Mouse (Mus musculus) limb, embryonic 10.5 days (tissue): ENCODE results near the gene Cyp4f16. TPM values are rescaled to one million over a fixed set of nuclear protein-coding genes. Genes with fewer than 3 reads are reported as not detected.
"Not testable (repeated sequence)": the region's sequence is repeated elsewhere in the genome, so short reads cannot be mapped to it uniquely, and the experiment has no call there.

ENCODE experiments used
- DNase-seq: peaks from one replicate; pipeline ENCODE4 v3.0.0-alpha.2; 2017; ENCODE audit warnings: low spot score
- H3K27ac ChIP-seq: fragments of 300-500 bp; sonication (generic); 2 replicates; pipeline ENCODE4 v1.5.1; 2016; ENCODE audit warnings: mild to moderate bottlenecking
- H3K27me3 ChIP-seq: fragments of 300-500 bp; sonication (generic); 2 replicates; pipeline ENCODE4 v1.6.1; 2016; ENCODE audit warnings: low read depth, mild to moderate bottlenecking; ENCODE audit not compliant: poor library complexity, severe bottlenecking
- H3K36me3 ChIP-seq: fragments of 300-500 bp; sonication (generic); 2 replicates; pipeline ENCODE4 v1.6.1; 2016; ENCODE audit warnings: mild to moderate bottlenecking, moderate library complexity
- H3K4me1 ChIP-seq: fragments of 300-500 bp; sonication (generic); 2 replicates; pipeline ENCODE4 v1.6.1; 2016
- H3K4me3 ChIP-seq: fragments of 300-500 bp; sonication (generic); 2 replicates; pipeline ENCODE4 v1.5.1; 2016; ENCODE audit warnings: mild to moderate bottlenecking, moderate library complexity
- H3K9me3 ChIP-seq: fragments of 300-500 bp; sonication (generic); replicated peaks from 2 replicates; pipeline ENCODE4 v1.6.1; 2016; ENCODE audit warnings: mild to moderate bottlenecking
- WGBS: fragments of 180-500 bp; shearing (Covaris S2); methylation state at CpG from one replicate; pipeline ENCODE4 v1.1.7; 2016; 5-methylcytosine and 5-hydroxymethylcytosine counted together
- polyA plus RNA-seq: library from polyadenylated mRNA; unstranded; fragments of >200 nt; fragmentation: Nextera tagmentation; extraction: Ambion mirVana; gene quantifications from 2 replicates; pipeline ENCODE4 v1.2.1, GENCODE M21; 2016

The Cyp4f16 gene
- polyA plus RNA-seq, result 13.4 and 19.2 TPM in 2 replicates

DNA sequence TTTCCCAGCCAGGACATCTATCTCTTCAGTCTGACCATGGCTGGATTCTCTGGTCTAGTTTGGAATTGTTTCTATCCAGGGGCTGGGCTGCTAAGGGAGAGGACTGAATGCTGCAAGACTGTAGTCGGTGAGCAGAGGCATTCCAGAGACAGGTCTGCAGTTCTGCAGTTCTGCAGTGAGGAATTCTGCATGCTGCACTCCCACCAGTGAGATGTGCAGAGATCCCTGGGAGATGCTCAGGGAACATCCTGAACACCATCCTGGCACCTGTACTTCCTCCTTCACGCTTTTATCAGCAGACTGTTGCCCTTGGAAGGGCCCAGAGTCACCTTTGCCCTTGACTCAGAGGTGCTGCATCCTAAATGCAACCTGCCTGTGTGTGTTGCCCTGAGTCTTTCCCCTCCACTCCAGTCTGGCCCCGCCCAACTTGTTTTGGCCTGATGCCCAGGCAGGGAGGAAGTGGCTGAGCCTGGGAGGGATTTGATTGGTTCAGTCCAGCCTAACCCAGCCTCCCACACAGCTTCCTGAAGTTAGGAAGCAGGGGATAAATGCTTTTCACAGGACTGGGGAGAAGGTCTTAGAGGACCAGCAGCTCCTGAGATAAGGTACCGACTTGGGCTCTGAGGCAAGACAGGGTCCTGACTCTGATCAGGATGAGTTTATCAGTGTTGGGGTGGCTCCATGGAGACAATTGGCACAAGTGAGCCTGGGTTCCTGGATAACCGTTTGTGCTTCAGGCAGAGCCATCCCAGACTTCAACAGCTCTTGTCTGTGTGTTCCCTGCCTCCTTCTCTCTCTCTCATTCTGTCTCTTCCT, at the start of gene Cyp4f16:
Gene Cyp4f16, plus strand, starts transcription at position 508 of the 816 bp plus-strand sequence.
- 10% methylated on average over 5 of the region's 5 CpGs for WGBS

DNA sequence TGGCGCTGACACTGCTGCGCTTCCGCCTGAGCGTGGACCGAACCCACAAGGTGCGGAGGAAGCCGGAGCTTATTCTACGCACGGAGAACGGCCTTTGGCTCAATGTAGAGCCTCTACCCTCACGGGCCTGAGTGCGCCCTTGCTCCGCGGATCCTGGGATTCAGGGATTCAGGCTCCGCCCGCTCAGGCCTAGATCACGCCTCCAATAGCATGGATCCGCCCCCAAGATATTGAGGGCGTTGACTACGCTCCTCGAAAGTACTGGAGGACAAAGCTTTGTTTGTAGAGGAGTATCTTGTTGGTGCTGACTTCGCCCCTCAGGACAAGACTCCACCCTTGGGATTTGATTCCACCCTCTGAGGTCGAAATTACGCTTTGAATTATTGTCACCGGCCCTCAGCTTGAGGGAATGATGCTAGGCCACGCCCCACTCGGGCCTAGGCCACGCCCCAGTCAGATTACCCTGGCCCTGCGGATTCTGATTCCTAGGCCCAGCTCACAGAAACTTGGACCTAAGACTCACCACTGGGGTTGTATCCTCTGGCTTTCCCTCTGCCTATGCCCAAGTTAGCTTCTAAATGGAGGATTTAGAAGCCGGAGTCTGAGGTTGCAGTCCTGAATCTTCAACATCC, 43.9 kb upstream of the Cyp4f16 start:
- DNase-seq, result peak; percentile 49
- no peaks in the 10 kb centered on the region for H3K9me3 ChIP-seq
- no peaks in the 10 kb centered on the region for H3K36me3 ChIP-seq
- 6% methylated on average over 30 of the region's 30 CpGs for WGBS
- peaks cover 40% of the 10 kb centered on the region for H3K27me3 ChIP-seq
- H3K4me1 ChIP-seq, result peaks cover 5% of the 10 kb centered on the region; the same call in 1 of the 2 replicates
- no peak overlapping the region for H3K27ac ChIP-seq
- H3K4me3 ChIP-seq, result peak overlapping the region; percentile 44

More for the DNA sequence above, at the start of gene Cyp4f16:
- H3K27me3 ChIP-seq, H3K36me3 ChIP-seq, H3K9me3 ChIP-seq: not testable (repeated sequence)
- DNase-seq, result peak; percentile 79
- Histone ChIP-seq H3K4me1 (peaks cover 12% of the 10 kb centered on the region), H3K4me3 (peak within 1 kb of the TSS; percentile 52), H3K27ac (peak within 1 kb of the TSS; percentile 66; the same call in 1 of the 2 replicates)

DNA sequence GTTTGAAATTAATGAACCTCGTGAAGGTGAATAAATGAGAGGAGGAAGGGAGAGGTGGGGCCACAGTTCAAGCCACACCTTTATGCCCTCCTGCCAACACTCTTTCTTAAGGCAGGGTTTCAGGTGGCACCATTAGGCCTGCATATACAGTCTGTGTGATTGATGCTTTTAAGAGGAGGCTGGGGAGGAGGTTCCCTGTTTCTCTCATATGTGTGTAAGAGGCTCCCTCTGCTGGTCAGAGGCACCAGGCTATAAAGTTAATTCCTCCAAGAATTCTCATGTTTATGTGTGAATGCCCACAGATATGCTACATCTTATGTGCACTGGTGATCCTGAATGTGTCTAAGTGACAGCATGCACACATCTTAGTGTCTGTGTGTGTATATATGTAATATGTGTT, 41.8 kb upstream of the Cyp4f16 start:
- DNase-seq, result peak; percentile 65

GRCm38 (mm10) chr17:32500511-32500910, 35.8 kb upstream of the Cyp4f16 start:
- 87% methylated on average over 4 of the region's 4 CpGs for WGBS
- not testable (repeated sequence) for H3K36me3 ChIP-seq, H3K27me3 ChIP-seq, H3K9me3 ChIP-seq, DNase-seq, H3K4me1 ChIP-seq, H3K27ac ChIP-seq, H3K4me3 ChIP-seq

More for the DNA sequence above, 41.8 kb upstream of the Cyp4f16 start:
- H3K4me1 ChIP-seq, result peaks cover 5% of the 10 kb centered on the region; the same call in 1 of the 2 replicates
- H3K36me3 ChIP-seq, result no peaks in the 10 kb centered on the region
- no peaks in the 10 kb centered on the region for H3K9me3 ChIP-seq
- no peak overlapping the region for H3K4me3 ChIP-seq
- WGBS, result 69% methylated on average over 1 of the region's 1 CpGs
- no peak overlapping the region for H3K27ac ChIP-seq
- H3K27me3 ChIP-seq, result peaks cover 38% of the 10 kb centered on the region

GRCm38 (mm10) chr17:32501051-32501450, 35.3 kb upstream of the Cyp4f16 start:
- no peak overlapping the region for H3K27ac ChIP-seq
- 79% methylated on average over 3 of the region's 3 CpGs for WGBS
- no peak for DNase-seq
- no peaks in the 10 kb centered on the region for H3K9me3 ChIP-seq
- H3K27me3 ChIP-seq, result no peaks in the 10 kb centered on the region
- H3K4me3 ChIP-seq, result no peak overlapping the region
- H3K36me3 ChIP-seq, result no peaks in the 10 kb centered on the region
- H3K4me1 ChIP-seq, result peaks cover 9% of the 10 kb centered on the region

GRCm38 (mm10) chr17:32503111-32503510, 33.2 kb upstream of the Cyp4f16 start:
- Histone ChIP-seq H3K9me3 (no peaks in the 10 kb centered on the region), H3K4me1 (peaks cover 18% of the 10 kb centered on the region), H3K36me3 (no peaks in the 10 kb centered on the region), H3K4me3 (no peak overlapping the region), H3K27me3 (no peaks in the 10 kb centered on the region), H3K27ac (no peak overlapping the region)
- 69% methylated on average over 2 of the region's 2 CpGs for WGBS
- no peak for DNase-seq

DNA sequence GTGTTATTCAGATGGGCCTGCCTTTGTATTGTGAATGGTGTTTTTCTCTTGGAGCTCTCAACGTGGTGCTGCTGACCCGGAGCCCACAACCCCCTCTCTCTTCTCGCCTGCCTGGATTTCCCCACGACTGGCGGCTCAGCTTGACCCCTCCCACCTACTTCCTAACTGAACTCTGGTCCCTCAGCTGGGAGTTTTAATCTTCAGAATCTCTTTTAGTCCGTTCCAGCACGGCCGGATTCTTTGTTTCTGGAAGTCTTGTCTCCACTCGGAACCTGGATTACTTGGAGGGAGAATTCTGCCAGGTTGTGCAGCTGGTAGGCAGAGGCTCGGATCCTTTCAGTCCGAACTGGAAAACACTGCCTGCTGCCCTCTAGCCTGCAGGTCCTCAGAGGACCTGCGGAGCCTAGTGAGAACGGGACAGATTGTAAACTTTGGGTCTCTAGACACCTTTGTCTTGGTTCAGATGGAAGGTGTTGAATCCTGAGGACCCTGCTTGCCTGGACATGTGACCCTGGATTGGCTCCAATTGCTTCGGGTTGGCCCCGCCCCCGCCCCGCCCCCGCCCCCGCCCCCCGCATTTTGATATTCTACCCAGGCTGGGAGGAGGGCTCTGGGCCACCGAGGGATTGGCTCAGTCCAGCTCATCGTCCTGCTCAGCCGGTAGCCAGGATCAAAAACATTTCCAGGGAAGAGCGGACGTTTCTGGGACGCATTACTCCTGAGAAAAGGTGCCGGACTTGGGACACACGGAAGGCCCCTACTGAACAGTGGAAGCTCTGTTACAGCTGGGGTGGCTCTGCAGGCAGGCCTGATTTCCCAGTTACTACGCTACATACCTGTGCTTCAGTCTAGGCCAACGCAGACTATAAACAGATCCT, 30.3 kb upstream of the Cyp4f16 start, which contains the start of gene Cyp4f17:
Gene Cyp4f17, plus strand, starts transcription at position 200 of the 878 bp plus-strand sequence.
- WGBS, result under 1% methylated on average over 30 of the region's 30 CpGs
- no peaks in the 10 kb centered on the region for H3K27me3 ChIP-seq

DNA sequence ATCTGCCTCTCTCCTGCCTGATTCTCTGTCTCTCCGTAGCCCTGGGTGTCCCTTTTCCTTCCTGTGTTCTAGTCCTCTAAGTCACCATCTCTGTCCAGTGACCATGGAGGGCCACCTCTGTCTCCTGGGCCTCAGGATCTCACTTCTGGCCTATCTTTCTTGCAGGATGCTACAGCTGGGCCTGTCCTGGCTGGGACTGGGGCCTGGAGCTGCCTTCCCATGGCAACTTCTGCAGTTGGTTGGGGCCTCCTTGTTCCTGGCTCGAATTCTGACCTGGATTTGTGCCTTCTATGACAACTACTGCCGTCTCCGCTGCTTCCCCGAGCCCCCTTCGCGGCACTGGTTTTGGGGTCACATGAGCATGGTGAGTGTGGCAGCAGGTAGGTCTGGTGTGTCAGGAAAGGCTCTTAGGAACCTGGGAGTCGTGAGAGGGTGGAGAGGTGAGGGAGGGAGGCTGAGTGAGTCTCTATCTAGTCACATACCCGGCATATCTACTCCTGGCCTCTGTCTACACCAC, 29.6 kb upstream of the Cyp4f16 start:
- Histone ChIP-seq H3K9me3 (no peaks in the 10 kb centered on the region), H3K4me1 (peaks cover 18% of the 10 kb centered on the region), H3K27me3 (no peaks in the 10 kb centered on the region), H3K4me3 (peak overlapping the region; percentile 55), H3K27ac (peak overlapping the region; percentile 89), H3K36me3 (peaks cover 11% of the 10 kb centered on the region; the same call in 1 of the 2 replicates)
- WGBS, result 40% methylated on average over 9 of the region's 9 CpGs
- no peak for DNase-seq

More for the DNA sequence above, 30.3 kb upstream of the Cyp4f16 start, which contains the start of gene Cyp4f17:
- peaks cover 11% of the 10 kb centered on the region; the same call in 1 of the 2 replicates for H3K36me3 ChIP-seq
- H3K9me3 ChIP-seq, result no peaks in the 10 kb centered on the region
- H3K27ac ChIP-seq, result peak within 1 kb of the TSS; percentile 89
- H3K4me3 ChIP-seq, result peak within 1 kb of the TSS; percentile 55
- DNase-seq, result peak; percentile 87
- peaks cover 18% of the 10 kb centered on the region for H3K4me1 ChIP-seq

- Histone ChIP-seq H3K9me3 (no peaks in the 10 kb centered on the region), H3K4me3 (no peak overlapping the region), H3K36me3 (no peaks in the 10 kb centered on the region), H3K27me3 (no peaks in the 10 kb centered on the region), H3K4me1 (no peaks in the 10 kb centered on the region), H3K27ac (no peak overlapping the region)
- 90% methylated on average over 5 of the region's 5 CpGs for WGBS
- DNase-seq, result no peak
Measured at GRCm38 (mm10) chr17:32516126-32516525, 20.2 kb upstream of the Cyp4f16 start.

- Histone ChIP-seq H3K4me3 (no peak overlapping the region), H3K4me1 (no peaks in the 10 kb centered on the region), H3K27me3 (no peaks in the 10 kb centered on the region), H3K9me3 (no peaks in the 10 kb centered on the region), H3K27ac (no peak overlapping the region), H3K36me3 (peaks cover 15% of the 10 kb centered on the region)
- DNase-seq, result no peak
- WGBS, result 88% methylated on average over 5 of the region's 5 CpGs
Measured at GRCm38 (mm10) chr17:32521981-32522380, 14.4 kb upstream of the Cyp4f16 start.

GRCm38 (mm10) chr17:32522386-32522785, 14.0 kb upstream of the Cyp4f16 start:
- H3K27ac ChIP-seq, result no peak overlapping the region
- 91% methylated on average over 4 of the region's 4 CpGs for whole genome bisulfite sequencing

GRCm38 (mm10) chr17:32522816-32523215, 13.5 kb upstream of the Cyp4f16 start:
- no peaks in the 10 kb centered on the region for H3K9me3 ChIP-seq
- no peak overlapping the region for H3K27ac ChIP-seq
- H3K27me3 ChIP-seq, result no peaks in the 10 kb centered on the region
- WGBS, result 89% methylated on average over 5 of the region's 5 CpGs
- peaks cover 17% of the 10 kb centered on the region for H3K36me3 ChIP-seq
- no peaks in the 10 kb centered on the region for H3K4me1 ChIP-seq
- DNase-seq, result no peak
- H3K4me3 ChIP-seq, result no peak overlapping the region

More at GRCm38 (mm10) chr17:32522386-32522785, 14.0 kb upstream of the Cyp4f16 start:
- peaks cover 15% of the 10 kb centered on the region for H3K36me3 ChIP-seq
- H3K27me3 ChIP-seq, result no peaks in the 10 kb centered on the region
- DNase-seq, result no peak
- H3K4me1 ChIP-seq, result no peaks in the 10 kb centered on the region
- no peaks in the 10 kb centered on the region for H3K9me3 ChIP-seq
- H3K4me3 ChIP-seq, result no peak overlapping the region
